Mouse (Mus musculus): Measurements from ENCODE around the gene Aoc3.
A peak's percentile ranks its signal among the peaks of the same experiment; 100 is the strongest.
"Not testable (repeated sequence)": the region's sequence is repeated elsewhere in the genome, so short reads cannot be mapped to it uniquely, and the experiment has no call there.

Gene Aoc3

GRCm38 (mm10) chr11:101327311-101327710 lies 3.1 kb upstream of the Aoc3 start:
- no peak for DNase-seq (ENCODE audit: low spot score)

DNA sequence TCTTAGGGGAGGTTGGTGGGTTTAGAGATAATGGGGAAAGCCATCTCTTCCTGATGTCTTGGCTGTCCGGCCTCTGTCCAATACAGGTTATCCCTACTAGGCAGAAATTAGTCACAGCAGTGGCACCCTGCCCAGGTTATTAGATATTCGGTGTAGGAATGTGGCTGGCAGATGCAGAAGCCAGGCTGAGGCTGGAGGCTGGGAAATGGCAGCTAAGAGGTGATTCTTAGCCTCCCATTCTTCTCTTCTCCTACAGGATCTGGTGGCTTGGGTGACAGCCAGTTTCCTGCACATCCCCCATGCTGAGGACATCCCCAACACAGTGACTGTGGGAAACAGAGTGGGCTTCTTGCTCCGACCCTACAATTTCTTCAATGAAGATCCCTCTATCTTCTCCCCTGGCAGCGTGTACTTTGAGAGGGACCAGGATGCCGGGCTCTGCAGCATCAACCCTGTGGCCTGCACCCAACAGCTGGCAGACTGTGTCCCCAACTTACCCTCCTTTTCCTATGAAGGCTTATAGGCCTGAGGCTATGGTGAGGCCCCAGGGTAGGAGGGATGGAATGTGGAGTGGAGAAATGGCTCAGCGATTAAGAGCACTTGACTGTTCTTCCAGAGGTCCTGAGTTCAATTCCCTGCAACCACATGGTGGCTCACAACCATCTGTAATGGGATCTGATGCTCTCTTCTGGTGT lies 1.3 kb upstream of the Aoc3 start:
- DNase-seq (ENCODE audit: low spot score), result no peak

DNA sequence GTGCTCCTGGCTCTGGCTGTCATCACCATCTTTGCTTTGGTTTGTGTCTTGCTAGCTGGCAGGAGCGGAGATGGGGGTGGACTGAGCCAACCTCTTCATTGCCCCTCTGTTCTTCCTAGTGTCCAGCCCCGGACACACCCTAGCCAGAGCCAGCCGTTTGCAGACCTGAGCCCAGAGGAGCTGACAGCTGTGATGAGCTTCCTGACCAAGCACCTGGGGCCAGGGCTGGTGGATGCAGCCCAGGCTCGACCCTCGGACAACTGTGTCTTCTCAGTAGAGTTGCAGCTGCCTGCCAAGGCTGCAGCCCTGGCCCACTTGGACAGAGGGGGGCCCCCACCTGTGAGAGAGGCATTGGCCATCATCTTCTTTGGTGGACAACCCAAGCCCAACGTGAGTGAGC lies 556 bp downstream of the Aoc3 start:
- not testable (repeated sequence) for DNase-seq (ENCODE audit: low spot score)

DNA sequence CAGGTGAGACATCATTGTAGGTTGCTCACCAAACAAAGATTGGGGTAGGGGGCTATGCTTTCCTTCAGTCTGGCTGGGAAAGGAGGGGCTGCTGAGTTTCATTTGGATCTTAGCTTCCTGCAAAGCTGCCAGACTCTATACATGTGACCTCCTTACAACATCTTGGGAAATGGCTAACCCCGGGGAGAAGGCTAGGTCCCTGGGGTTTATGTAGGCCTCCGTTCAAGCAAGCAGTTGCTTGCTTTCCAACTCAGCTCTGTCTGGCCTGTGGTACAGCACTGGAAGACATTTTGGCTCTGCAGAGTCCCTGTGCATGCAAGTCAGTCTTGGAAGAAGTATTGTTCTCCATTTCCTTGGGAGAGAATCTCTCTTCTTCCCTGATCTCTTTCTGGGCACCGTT lies 2.1 kb downstream of the Aoc3 start:
- DNase-seq (ENCODE audit: low spot score), result no peak

DNA sequence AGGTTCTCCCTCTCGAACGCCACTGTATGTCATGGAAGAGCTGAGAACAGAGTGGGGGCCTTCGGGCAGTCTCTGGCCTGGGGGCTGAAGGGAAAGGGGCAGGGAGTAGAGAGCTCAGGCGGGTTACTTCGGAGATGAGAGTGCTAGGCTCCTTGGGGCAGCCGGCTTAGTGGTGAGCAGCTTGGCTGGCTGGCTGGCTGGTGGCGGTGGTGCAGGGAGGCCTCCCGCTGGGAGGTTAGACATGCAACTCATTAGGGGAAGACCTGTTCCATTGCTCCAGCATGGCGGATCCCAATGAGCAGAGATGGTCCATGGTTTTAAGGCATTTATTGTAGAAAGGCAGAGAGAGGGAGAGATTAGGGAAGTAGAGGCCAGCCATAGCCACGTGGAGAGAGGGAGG lies 3.6 kb downstream of the Aoc3 start:
- DNase-seq (ENCODE audit: low spot score), result no peak

GRCm38 (mm10) chr11:101334516-101334915 lies 4.1 kb downstream of the Aoc3 start:
- peak; percentile 58 for DNase-seq (ENCODE audit: low spot score)

GRCm38 (mm10) chr11:101335685-101336084 lies 5.3 kb downstream of the Aoc3 start:
- no peak for DNase-seq (ENCODE audit: low spot score)

GRCm38 (mm10) chr11:101338123-101338760 lies 7.8 kb downstream of the Aoc3 start:
- peak; percentile 60 for DNase-seq (ENCODE audit: low spot score)

GRCm38 (mm10) chr11:101347083-101347775 lies 16.8 kb downstream of the Aoc3 start:
- no peak for DNase-seq (ENCODE audit: low spot score)

GRCm38 (mm10) chr11:101348774-101349173 lies 18.4 kb downstream of the Aoc3 start:
- no peak for DNase-seq (ENCODE audit: low spot score)

- DNase-seq (ENCODE audit: low spot score), result no peak
Observed at GRCm38 (mm10) chr11:101349216-101349615, 18.8 kb downstream of the Aoc3 start.

DNA sequence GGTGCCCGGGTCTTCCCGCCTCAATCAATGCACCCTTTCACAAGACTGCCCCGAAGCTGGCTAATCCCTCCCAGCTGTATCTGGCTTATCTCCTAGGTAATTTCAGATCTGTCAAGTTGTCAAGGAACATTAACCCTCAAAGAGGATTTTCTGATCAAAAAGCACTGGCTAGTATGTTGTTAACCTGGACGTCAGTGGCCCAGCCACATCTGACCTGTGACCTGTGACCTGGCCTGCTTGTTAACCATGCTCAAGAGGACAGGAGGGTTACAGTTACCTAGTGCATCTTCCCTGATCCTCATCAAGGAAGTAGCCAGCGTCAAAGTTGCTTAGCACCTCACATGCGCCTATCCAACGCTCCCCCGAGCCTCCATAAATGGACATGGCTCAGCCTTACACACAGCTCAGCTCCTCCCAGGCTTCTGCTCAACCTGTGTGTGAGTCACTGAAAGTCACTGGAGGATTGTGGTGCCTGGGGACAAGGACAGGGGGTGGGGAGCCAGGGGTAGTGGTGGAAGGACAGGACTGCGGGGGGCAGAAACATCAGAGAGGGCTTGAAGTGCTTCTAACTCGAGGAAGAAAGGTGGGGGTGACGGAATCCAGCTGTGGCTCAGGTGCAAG lies 20.8 kb downstream of the Aoc3 start:
- no peak for DNase-seq (ENCODE audit: low spot score)

- DNase-seq (ENCODE audit: low spot score), result no peak
Observed at GRCm38 (mm10) chr11:101351721-101352111, 21.3 kb downstream of the Aoc3 start.

- no peak for DNase-seq (ENCODE audit: low spot score)
Observed at GRCm38 (mm10) chr11:101353436-101353835, 23.0 kb downstream of the Aoc3 start.

DNA sequence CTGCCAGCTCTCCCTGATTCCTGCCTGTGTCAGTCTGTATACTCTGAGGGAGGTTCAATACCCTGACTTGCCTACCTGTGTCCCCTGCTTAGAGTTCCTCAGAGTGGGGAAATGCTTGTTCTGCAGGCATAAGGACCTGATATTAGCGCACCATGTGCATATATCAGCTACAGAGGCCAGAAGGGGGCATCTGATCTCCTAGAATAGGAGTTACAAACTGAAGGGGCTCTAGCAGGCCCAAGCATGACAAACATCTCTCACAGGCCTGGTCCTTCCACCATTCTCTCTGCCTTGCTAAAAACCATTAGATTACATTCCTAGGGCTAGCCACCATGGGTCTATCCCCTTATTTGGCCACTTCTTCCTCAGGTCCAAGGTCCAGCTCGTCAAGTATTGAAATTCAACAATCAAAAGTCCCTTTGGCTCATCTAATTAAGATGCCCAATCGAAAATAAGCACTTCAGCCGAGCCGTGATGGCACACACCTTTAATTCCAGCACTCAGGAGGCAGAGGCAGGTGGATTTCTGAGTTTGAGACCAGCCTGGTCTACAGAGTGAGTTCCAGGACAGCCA lies 24.1 kb downstream of the Aoc3 start:
- no peak for DNase-seq (ENCODE audit: low spot score)

- DNase-seq (ENCODE audit: low spot score), result no peak
Observed at GRCm38 (mm10) chr11:101355916-101356315, 25.5 kb downstream of the Aoc3 start.

GRCm38 (mm10) chr11:101357505-101358182 lies 27.2 kb downstream of the Aoc3 start:
- no peak for DNase-seq (ENCODE audit: low spot score)

GRCm38 (mm10) chr11:101359776-101360175 lies 29.4 kb downstream of the Aoc3 start:
- DNase-seq (ENCODE audit: low spot score), result no peak

DNA sequence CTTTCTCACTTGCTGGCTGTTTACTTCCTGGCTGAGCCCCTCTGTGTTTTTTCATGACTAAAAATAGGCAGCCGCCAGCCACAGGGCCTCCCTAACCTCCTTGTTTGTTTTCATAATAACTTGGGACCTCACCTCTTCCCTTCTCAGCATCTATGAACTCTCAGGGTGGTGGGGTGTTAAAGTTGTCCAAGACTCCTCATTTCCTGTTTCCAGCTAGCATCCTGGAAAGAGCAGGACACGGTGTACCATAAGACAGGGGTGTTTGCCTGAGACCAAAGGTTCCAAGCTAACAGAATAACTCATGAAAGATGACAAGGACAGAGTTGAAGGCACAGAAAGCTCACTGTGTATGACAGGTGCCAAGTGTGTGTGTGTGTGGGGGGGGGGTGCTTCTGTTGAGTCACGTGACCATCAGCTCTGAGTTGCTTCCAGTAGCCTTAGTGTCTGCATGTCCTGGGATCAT lies 30.3 kb downstream of the Aoc3 start:
- no peak for DNase-seq (ENCODE audit: low spot score)

DNA sequence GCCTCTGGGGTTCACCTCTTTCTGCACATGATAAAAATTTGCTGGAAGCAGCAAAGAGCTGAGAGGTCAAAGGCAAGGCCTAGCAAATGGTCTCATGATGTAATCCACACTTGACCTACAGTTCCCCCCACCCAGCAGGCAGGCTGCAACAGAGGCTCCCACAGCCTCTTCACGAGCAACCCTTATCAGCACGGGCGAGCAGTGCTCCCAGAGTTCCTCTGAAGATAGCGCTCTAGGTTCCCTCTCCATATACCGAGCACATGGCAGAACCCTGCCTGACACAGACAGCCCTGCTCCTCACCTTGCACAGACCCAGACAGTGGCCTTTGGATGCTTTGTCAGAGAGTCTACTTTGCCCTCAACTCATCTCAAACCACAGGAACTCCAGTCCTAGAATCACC lies 34.1 kb downstream of the Aoc3 start:
- peak; percentile 80 for DNase-seq (ENCODE audit: low spot score)

DNA sequence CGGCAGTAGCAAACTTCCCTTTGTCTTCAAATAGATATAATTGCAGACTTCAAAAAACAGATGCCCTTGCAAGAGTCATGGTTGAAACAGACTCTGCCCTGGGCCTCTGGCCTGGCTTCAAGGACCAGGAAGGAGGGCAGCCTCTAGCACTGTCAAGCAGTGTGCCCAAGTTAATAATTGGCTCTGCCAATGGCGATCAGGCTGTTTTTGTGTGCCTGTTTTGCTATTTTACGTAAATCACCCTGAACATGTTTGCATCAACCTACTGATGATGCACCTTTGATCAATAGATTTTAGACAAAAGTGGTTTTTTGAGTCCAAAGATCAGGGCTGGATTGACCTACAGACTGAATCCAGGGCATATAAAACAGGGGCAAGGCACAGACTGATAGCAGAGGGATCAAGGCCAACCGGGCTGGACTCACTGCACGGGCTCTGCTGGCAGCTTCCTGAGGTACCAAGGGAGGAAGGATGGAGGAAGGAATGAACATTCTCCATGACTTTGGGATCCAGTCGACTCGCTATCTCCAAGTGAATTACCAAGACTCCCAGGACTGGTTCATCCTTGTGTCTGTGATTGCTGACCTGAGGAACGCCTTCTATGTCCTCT lies 37.0 kb downstream of the Aoc3 start, which contains the start of gene G6pc:
Gene G6pc (plus strand): TSS at position 236 of the 610 bp plus-strand sequence.
- no peak for DNase-seq (ENCODE audit: low spot score)

Measured in yolk sac, embryonic 10.5 days (tissue).